In the genomic region with DNA sequence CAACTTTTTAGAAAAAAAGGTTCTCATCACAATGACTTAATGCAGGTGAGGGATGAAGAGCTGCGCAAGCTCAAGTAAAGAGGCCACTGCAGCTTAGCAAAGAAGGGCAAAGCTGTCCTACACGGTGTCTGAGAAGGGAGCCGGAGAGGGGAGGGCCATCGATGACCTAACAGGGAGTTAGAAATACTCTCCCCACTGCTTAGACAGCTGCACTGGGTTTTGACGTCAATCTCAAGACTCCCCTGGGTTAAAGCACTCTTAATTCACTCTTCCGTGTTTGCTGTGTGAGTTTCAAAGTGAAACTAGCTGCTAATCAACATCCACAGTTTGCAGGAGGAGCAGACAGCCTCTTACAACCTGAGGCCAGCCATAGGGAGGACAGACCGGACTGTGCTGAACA, we compare ENCODE assay signal across 26 mouse cellular contexts. TPM values are rescaled to one million over a fixed set of nuclear protein-coding genes. Genes with fewer than 3 reads are reported as not detected.
DNase-seq lines count a peak whose midpoint lies in the region; ATAC-seq and TF ChIP-seq lines count a peak whose summit lies in the region.
"Had no signal": no experiment of that assay in that cellular context is flagged by ENCODE, and none has a peak within 500 bp of the region (broad histone marks: within the 10 kb centered on the region; RNA-seq: fewer than 3 reads in every experiment).

No protein-coding gene starts in this region.

- no peak for TF ChIP-seq RAD21 in CH12.LX (IDR thresholded peaks at IDR 0.05; ENCODE audit: low read depth, low read length)

- H3K9me3 ChIP-seq in lung, postnatal 0 days (ENCODE audit: low read length), result no peaks in the 10 kb centered on the region
- H3K9me3 ChIP-seq in CH12.LX (replicated peaks; ENCODE audit: low read length), result no peaks in the 10 kb centered on the region
- no peaks in the 10 kb centered on the region for H3K9me3 ChIP-seq in stomach, postnatal 0 days (ENCODE audit: control insufficient read depth, low read length)
- H3K9me3 ChIP-seq: forebrain, embryonic 10.5 days; G1E; heart, embryonic 13.5 days; hindbrain, embryonic 10.5 days had no signal

- H3K4me2 ChIP-seq in lung, postnatal 0 days (replicated peaks; ENCODE audit: low read depth, low read length), result 0 out of 2 replicates have a peak overlapping the region, but pooled peaks have one; percentile 20
- peak overlapping the region; percentile 70; the same call in 1 of the 2 replicates for H3K4me2 ChIP-seq in CH12.LX (ENCODE audit: insufficient read depth, low read depth, poor library complexity, severe bottlenecking)
- no peak overlapping the region for H3K4me2 ChIP-seq in stomach, postnatal 0 days (replicated peaks; ENCODE audit: low read depth)
- H3K4me2 ChIP-seq: heart, embryonic 13.5 days; hindbrain, embryonic 14.5 days had no signal

- TF ChIP-seq EP300 in heart, adult 2 months (IDR thresholded peaks at IDR 0.05; ENCODE audit: insufficient read depth, low read depth, low read length), result no peak
- TF ChIP-seq EP300 in lung, postnatal 0 days (IDR thresholded peaks at IDR 0.05), result no peak
- TF ChIP-seq EP300 in CH12.LX (IDR thresholded peaks at IDR 0.05; ENCODE audit: low read length), result no peak
- no peak for TF ChIP-seq EP300 in stomach, postnatal 0 days (optimal IDR thresholded peaks at IDR 0.05)

- peaks cover 20% of the 10 kb centered on the region for H3K79me2 ChIP-seq in heart, adult 2 months (replicated peaks; ENCODE audit: control insufficient read depth, insufficient read depth, low read length)
- peaks cover 2% of the 10 kb centered on the region; the same call in 1 of the 2 replicates for H3K79me2 ChIP-seq in CH12.LX (replicated peaks; ENCODE audit: control insufficient read depth, extremely low read depth, insufficient read depth, poor library complexity, severe bottlenecking)

- peak; percentile 91 for DNase-seq in heart, adult 11 months
- DNase-seq in heart, adult 2 months, result no peak
- DNase-seq in lung, postnatal 0 days (ENCODE audit: low spot score), result peak; percentile 65
- DNase-seq in lung, postnatal 36 days, result no peak
- peak; percentile 56 for DNase-seq in CH12.LX (ENCODE audit: extremely low read depth)
- no peak for DNase-seq in stomach, postnatal 0 days (ENCODE audit: low spot score)
- no peak for DNase-seq in thymus, postnatal 10 days (ENCODE audit: low spot score in 2 of 2)
- DNase-seq: adrenal gland, postnatal 10 days; adrenal gland, postnatal 36 days; cerebellum, adult 18-20 months; cerebellum, adult 9-10 months; cerebellum, postnatal 14 days; forebrain, postnatal 0 days; gastrocnemius, postnatal 10 days; heart, postnatal 36 days; kidney, adult 18-20 months had no signal

- 51% methylated on average over 7 of the region's 7 CpGs for WGBS in heart, adult 2 months
- WGBS in lung, postnatal 0 days, result 69% methylated on average over 7 of the region's 7 CpGs
- WGBS in stomach, postnatal 0 days, result 63% methylated on average over 7 of the region's 7 CpGs

- ATAC-seq in lung, postnatal 0 days, result peak; percentile 59; the same call in 1 of the 2 replicates
- ATAC-seq in stomach, postnatal 0 days (ENCODE audit: low FRiP score, low TSS enrichment), result no peak
- ATAC-seq: forebrain, embryonic 14.5 days; forebrain, postnatal 0 days; hindbrain, postnatal 0 days; inflammation-experienced regulatory T-cells, adult 6 months; intestine, embryonic 16.5 days; Patski had no signal

- H3K4me1 ChIP-seq in heart, adult 2 months (ENCODE audit: control insufficient read depth, insufficient read depth, low read length), result peaks cover 29% of the 10 kb centered on the region
- H3K4me1 ChIP-seq in lung, postnatal 0 days (ENCODE audit: insufficient read depth, low read depth, low read length), result peaks cover 10% of the 10 kb centered on the region; the same call in 1 of the 2 replicates
- H3K4me1 ChIP-seq in CH12.LX (ENCODE audit: control insufficient read depth in 1 of 2, insufficient read depth in 2 of 2), result peaks cover 14 to 58% of the 10 kb centered on the region in 2 experiments
- 0 out of 2 replicates have a peak, but pooled peaks cover 2% of the 10 kb centered on the region for H3K4me1 ChIP-seq in stomach, postnatal 0 days (replicated peaks; ENCODE audit: control insufficient read depth, insufficient read depth)

- in situ Hi-C loops in CH12.LX (cut with MboI; ENCODE audit: low pct_ligation_motif_present, low pct_unique_long_range_greater_than_20kb, low sequenced_read_pairs), result no loop called here

- intact Hi-C loops in heart, adult 2 months (cut with DNase I), result no loop called here

- no peaks in the 10 kb centered on the region for H3K27me3 ChIP-seq in heart, adult 2 months (ENCODE audit: control insufficient read depth, insufficient read depth, low read length)
- H3K27me3 ChIP-seq in lung, postnatal 0 days (replicated peaks; ENCODE audit: insufficient read depth, low read length), result no peaks in the 10 kb centered on the region
- H3K27me3 ChIP-seq in CH12.LX (replicated peaks), result no peaks in the 10 kb centered on the region
- H3K27me3 ChIP-seq in stomach, postnatal 0 days (ENCODE audit: control insufficient read depth, insufficient read depth, low read length), result no peaks in the 10 kb centered on the region
- H3K27me3 ChIP-seq: heart, embryonic 13.5 days; Patski had no signal

- peaks cover 38% of the 10 kb centered on the region for H3K36me3 ChIP-seq in heart, adult 2 months (ENCODE audit: control insufficient read depth, insufficient read depth, low read length)
- H3K36me3 ChIP-seq in lung, postnatal 0 days (ENCODE audit: insufficient read depth, low read length), result no peaks in the 10 kb centered on the region
- peaks cover 0 to 6% of the 10 kb centered on the region in 2 experiments for H3K36me3 ChIP-seq in CH12.LX (replicated peaks in 1 of 2; ENCODE audit: control insufficient read depth in 1 of 2, insufficient read depth in 1 of 2, low read length in 1 of 2)
- no peaks in the 10 kb centered on the region for H3K36me3 ChIP-seq in stomach, postnatal 0 days (ENCODE audit: control insufficient read depth, insufficient read depth, low read length)
- H3K36me3 ChIP-seq: forebrain, embryonic 10.5 days; heart, embryonic 13.5 days; hindbrain, embryonic 10.5 days had no signal

- no peak overlapping the region for H3K4me3 ChIP-seq in heart, adult 2 months
- no peak overlapping the region for H3K4me3 ChIP-seq in lung, postnatal 0 days (ENCODE audit: low read depth, low read length)
- no peak overlapping the region for H3K4me3 ChIP-seq in CH12.LX (replicated peaks in 1 of 3; ENCODE audit: low read depth in 2 of 3, low read length in 2 of 3, poor library complexity in 1 of 3)
- H3K4me3 ChIP-seq in stomach, postnatal 0 days (ENCODE audit: low read depth, low read length), result no peak overlapping the region
- H3K4me3 ChIP-seq: forebrain, embryonic 10.5 days; heart, embryonic 13.5 days; hindbrain, embryonic 10.5 days had no signal

- no peak for TF ChIP-seq POLR2A in heart, adult 2 months (IDR thresholded peaks at IDR 0.05; ENCODE audit: insufficient read depth, low read depth, low read length)
- no peak for TF ChIP-seq POLR2A in CH12.LX (IDR thresholded peaks at IDR 0.05; ENCODE audit: low read depth, low read length)

- dilution Hi-C loops in CH12.LX (cut with MboI; ENCODE audit: extremely low pct_ligation_motif_present, extremely low pct_unique_long_range_greater_than_20kb, low sequenced_read_pairs), result no loop called here

- H3K27ac ChIP-seq in heart, adult 2 months, result no peak overlapping the region
- H3K27ac ChIP-seq in lung, postnatal 0 days (ENCODE audit: low read length), result no peak overlapping the region
- H3K27ac ChIP-seq in CH12.LX (ENCODE audit: insufficient read depth, low read depth), result no peak overlapping the region
- peak overlapping the region; percentile 49; the same call in 1 of the 2 replicates for H3K27ac ChIP-seq in stomach, postnatal 0 days (replicated peaks)
- H3K27ac ChIP-seq: forebrain, embryonic 10.5 days; heart, embryonic 13.5 days; hindbrain, embryonic 10.5 days; hindbrain, embryonic 14.5 days; hindbrain, postnatal 0 days had no signal

- no peak overlapping the region for H3K9ac ChIP-seq in heart, adult 2 months (ENCODE audit: low read depth, low read length)
- H3K9ac ChIP-seq in lung, postnatal 0 days (replicated peaks; ENCODE audit: low read depth), result no peak overlapping the region
- H3K9ac ChIP-seq in CH12.LX (ENCODE audit: insufficient read depth, low read depth), result no peak overlapping the region
- H3K9ac ChIP-seq in stomach, postnatal 0 days (ENCODE audit: low read length), result no peak overlapping the region
- H3K9ac ChIP-seq: forebrain, postnatal 0 days; heart, embryonic 13.5 days; hindbrain, embryonic 14.5 days had no signal

- TF ChIP-seq CTCF in heart, adult 2 months (IDR thresholded peaks at IDR 0.05), result no peak
- TF ChIP-seq CTCF in lung, postnatal 0 days (IDR thresholded peaks at IDR 0.05), result no peak
- no peak for TF ChIP-seq CTCF in CH12.LX (conservative IDR thresholded peaks at IDR 0.05 in 1 of 2, IDR thresholded peaks at IDR 0.05 in 1 of 2; ENCODE audit: low read depth in 2 of 2, low read length in 2 of 2)
- TF ChIP-seq CTCF in stomach, postnatal 0 days (IDR thresholded peaks at IDR 0.05; ENCODE audit: low read depth), result no peak

TF ChIP-seq in CH12.LX, 34 proteins besides CTCF, POLR2A, EP300 and RAD21 (continues in another document):
- TF ChIP-seq ZMIZ1 (IDR thresholded peaks at IDR 0.05; ENCODE audit: low read depth, low read length) (no peak), MXI1 (IDR thresholded peaks at IDR 0.05; ENCODE audit: low read depth, low read length) (no peak), SIN3A (IDR thresholded peaks at IDR 0.05; ENCODE audit: low read length) (no peak), JUN (IDR thresholded peaks at IDR 0.05; ENCODE audit: insufficient read depth, low read depth, low read length) (no peak), SMC3 (IDR thresholded peaks at IDR 0.05; ENCODE audit: low read depth, low read length) (no peak), USF1 (IDR thresholded peaks at IDR 0.05; ENCODE audit: low read depth, low read length) (no peak), IRF4 (IDR thresholded peaks at IDR 0.05; ENCODE audit: low read depth, low read length) (0 out of 2 replicates have a peak, but pooled peaks have one; percentile 10), CHD1 (IDR thresholded peaks at IDR 0.05; ENCODE audit: low read depth, low read length) (no peak)

RNA-seq across cellular contexts. Expression of a gene that starts 30.9 kb away (rescaled TPM):
- total RNA-seq in heart, adult 2 months (2021), result 100 to 1,000 TPM; 136 to 150 TPM
- 34.8 and 66.4 TPM in 2 replicates for polyA plus RNA-seq in heart, adult 2 months (2012; rRNA removed)
- polyA plus RNA-seq in lung, postnatal 0 days (2015; fragmentation: Nextera tagmentation; extraction: Ambion mirVana), result 13.9 and 17.2 TPM in 2 replicates
- total RNA-seq in CH12.LX (2012; rRNA removed) (8.7 and 10.4 TPM in 2 replicates), CH12.LX (2014; rRNA removed) (4.7 and 4.9 TPM in 2 replicates)
- 7.8 and 9.4 TPM in 2 replicates for polyA plus RNA-seq in CH12.LX (2012; ENCODE audit: insufficient read length, low read depth)
- polyA plus RNA-seq in stomach, postnatal 0 days (2015; fragmentation: Nextera tagmentation; extraction: Ambion mirVana), result 6.6 and 6.8 TPM in 2 replicates

RNA-seq across cellular contexts. Expression of a gene that starts 40.2 kb away (rescaled TPM):
- 1 to 10 TPM; 5.7 to 7.1 TPM for total RNA-seq in heart, adult 2 months (2021)
- polyA plus RNA-seq in heart, adult 2 months (2012; rRNA removed), result 7.4 and 10.2 TPM in 2 replicates
- polyA plus RNA-seq in lung, postnatal 0 days (2015; fragmentation: Nextera tagmentation; extraction: Ambion mirVana), result 2.8 and 3.5 TPM in 2 replicates
- total RNA-seq in CH12.LX (2012; rRNA removed) (2.3 and 3.8 TPM in 2 replicates), CH12.LX (2014; rRNA removed) (0.17 and 0.38 TPM in 2 replicates)
- polyA plus RNA-seq in CH12.LX (2012; ENCODE audit: insufficient read length, low read depth), result 0.34 and 0.52 TPM in 2 replicates
- polyA plus RNA-seq in stomach, postnatal 0 days (2015; fragmentation: Nextera tagmentation; extraction: Ambion mirVana), result 1.8 and 2.1 TPM in 2 replicates

Comparison
In these comparisons a context has a peak if more than half of its experiments do, and no peak if none do; other contexts are left out.
1. DNase-seq: peak in heart, adult 11 months (single experiment), lung, postnatal 0 days (single experiment) and CH12.LX (single experiment); none in heart, adult 2 months (0 of 2), lung, postnatal 36 days (single experiment), stomach, postnatal 0 days (single experiment) and thymus, postnatal 10 days (0 of 2).